Mouse (Mus musculus) forebrain, embryonic 16.5 days (tissue): ENCODE measurements around the gene Tnfsf9. TPM values are rescaled to one million over a fixed set of nuclear protein-coding genes. Genes with fewer than 3 reads are reported as not detected.

Experiments
- ATAC-seq: fragments of 200-750 bp; cut with Nextera tagmentation; 2 replicates; pipeline ENCODE4 v1.8.0; 2017; ENCODE audit warnings: mild to moderate bottlenecking, moderate library complexity
- H3K27ac ChIP-seq: fragments of 300-500 bp; sonication (generic); 2 replicates; pipeline ENCODE4 v1.5.1; 2014; ENCODE audit warnings: low read length, control low read depth
- H3K27me3 ChIP-seq: fragments of 300-500 bp; sonication (generic); replicated peaks from 2 replicates; pipeline ENCODE4 v1.6.1; 2014; ENCODE audit warnings: low read length; ENCODE audit not compliant: control insufficient read depth, insufficient read depth
- H3K36me3 ChIP-seq: fragments of 300-500 bp; sonication (generic); 2 replicates; pipeline ENCODE4 v1.6.1; 2014; ENCODE audit not compliant: control insufficient read depth, insufficient read depth
- H3K4me1 ChIP-seq: fragments of 300-500 bp; sonication (generic); replicated peaks from 2 replicates; pipeline ENCODE4 v1.6.1; 2014; ENCODE audit warnings: low read length; ENCODE audit not compliant: control insufficient read depth, insufficient read depth
- H3K4me2 ChIP-seq: fragments of 300-500 bp; sonication (generic); 2 replicates; pipeline ENCODE4 v1.6.1; 2014; ENCODE audit warnings: mild to moderate bottlenecking, low read length, control low read depth
- H3K4me3 ChIP-seq: fragments of 300-500 bp; sonication (generic); replicated peaks from 2 replicates; pipeline ENCODE4 v1.5.1; 2014; ENCODE audit warnings: mild to moderate bottlenecking, low read length, control low read depth
- H3K9ac ChIP-seq: fragments of 300-500 bp; sonication (generic); replicated peaks from 2 replicates; pipeline ENCODE4 v1.6.1; 2014; ENCODE audit warnings: low read depth, low read length, control low read depth
- H3K9me3 ChIP-seq: fragments of 300-500 bp; sonication (generic); 2 replicates; pipeline ENCODE4 v1.6.1; 2016; ENCODE audit warnings: low read length; ENCODE audit not compliant: control insufficient read depth
- WGBS: fragments of 180-500 bp; shearing (Covaris S2); extraction: QIAGEN DNeasy Blood & Tissue Kit; methylation state at CpG from one replicate; pipeline ENCODE4 v1.1.7; 2014; 5-methylcytosine and 5-hydroxymethylcytosine counted together
- polyA plus RNA-seq: library from polyadenylated mRNA; unstranded; fragments of >200 nt; fragmentation: Nextera tagmentation; extraction: Ambion mirVana; gene quantifications from 2 replicates; pipeline ENCODE4 v1.2.1, GENCODE M21; 2015

The Tnfsf9 gene
- polyA plus RNA-seq, 1 experiment from 2014 or later: 10.1 TPM

- Histone ChIP-seq H3K4me3 (peak overlapping the region; percentile 74), H3K27me3 (no peaks in the 10 kb centered on the region), H3K4me2 (peak overlapping the region; percentile 60), H3K36me3 (peaks cover 9% of the 10 kb centered on the region), H3K9me3 (no peaks in the 10 kb centered on the region), H3K9ac (no peak overlapping the region), H3K4me1 (peaks cover 17% of the 10 kb centered on the region), H3K27ac (no peak overlapping the region)
- 90% methylated on average over 11 of the region's 11 CpGs for WGBS
- ATAC-seq: no peak
Measured at GRCm38 (mm10) chr17:57085970-57086757, 19.0 kb upstream of the Tnfsf9 start.

- ATAC-seq: peak; percentile 96
- Histone ChIP-seq H3K27ac (peak within 1 kb of the TSS; percentile 62), H3K9me3 (no peaks in the 10 kb centered on the region), H3K9ac (peak within 1 kb of the TSS; percentile 88), H3K4me1 (peaks cover 17% of the 10 kb centered on the region), H3K4me3 (peak within 1 kb of the TSS; percentile 74), H3K27me3 (no peaks in the 10 kb centered on the region), H3K4me2 (peak within 1 kb of the TSS; percentile 60), H3K36me3 (0 out of 2 replicates have a peak, but pooled peaks cover under 1% of the 10 kb centered on the region)
- WGBS: under 1% methylated on average over 31 of the region's 31 CpGs
Measured at GRCm38 (mm10) chr17:57087049-57087832, 17.9 kb upstream of the Tnfsf9 start, which contains the start of gene Tubb4a. Tubb4a (minus strand) TSS chr17:57087782.

- no peak overlapping the region for H3K9ac ChIP-seq
- H3K4me2 ChIP-seq: no peak overlapping the region
- ATAC-seq: no peak
- no peak overlapping the region for H3K4me3 ChIP-seq
- 95% methylated on average over 3 of the region's 3 CpGs for WGBS
- peaks cover 7% of the 10 kb centered on the region for H3K4me1 ChIP-seq
- H3K27me3 ChIP-seq: no peaks in the 10 kb centered on the region
- H3K9me3 ChIP-seq: no peaks in the 10 kb centered on the region
- no peaks in the 10 kb centered on the region for H3K36me3 ChIP-seq
- no peak overlapping the region for H3K27ac ChIP-seq
Measured at GRCm38 (mm10) chr17:57094222-57094621, 10.9 kb upstream of the Tnfsf9 start.

- Histone ChIP-seq H3K4me2 (peak overlapping the region; percentile 46), H3K9me3 (no peaks in the 10 kb centered on the region), H3K4me3 (peak overlapping the region; percentile 21), H3K27ac (no peak overlapping the region), H3K4me1 (peaks cover 7% of the 10 kb centered on the region), H3K27me3 (no peaks in the 10 kb centered on the region), H3K9ac (no peak overlapping the region; the same call in 1 of the 2 replicates), H3K36me3 (no peaks in the 10 kb centered on the region)
- under 1% methylated on average over 18 of the region's 19 CpGs for WGBS
- peak; percentile 80 for ATAC-seq
Measured at GRCm38 (mm10) chr17:57095855-57096622, 9.1 kb upstream of the Tnfsf9 start.

GRCm38 (mm10) chr17:57096623-57096920 is 8.6 kb upstream of the Tnfsf9 start:
- no peaks in the 10 kb centered on the region for H3K36me3 ChIP-seq
- under 1% methylated on average over 11 of the region's 11 CpGs for WGBS
- H3K4me1 ChIP-seq: peaks cover 7% of the 10 kb centered on the region
- no peak overlapping the region for H3K27ac ChIP-seq
- ATAC-seq: peak; percentile 90
- peak overlapping the region; percentile 46 for H3K4me2 ChIP-seq
- no peaks in the 10 kb centered on the region for H3K9me3 ChIP-seq
- peak overlapping the region; percentile 21 for H3K4me3 ChIP-seq
- no peaks in the 10 kb centered on the region for H3K27me3 ChIP-seq
- no peak overlapping the region for H3K9ac ChIP-seq

GRCm38 (mm10) chr17:57098321-57098720 is 6.8 kb upstream of the Tnfsf9 start:
- Histone ChIP-seq H3K27ac (no peak overlapping the region), H3K27me3 (no peaks in the 10 kb centered on the region), H3K4me1 (peaks cover 7% of the 10 kb centered on the region), H3K4me3 (no peak overlapping the region), H3K4me2 (no peak overlapping the region), H3K36me3 (no peaks in the 10 kb centered on the region), H3K9ac (no peak overlapping the region), H3K9me3 (no peaks in the 10 kb centered on the region)
- 89% methylated on average over 5 of the region's 5 CpGs for WGBS
- no peak for ATAC-seq

- WGBS: 10% methylated on average over 10 of the region's 10 CpGs
- Histone ChIP-seq H3K27ac (no peak overlapping the region), H3K9me3 (no peaks in the 10 kb centered on the region), H3K27me3 (no peaks in the 10 kb centered on the region), H3K9ac (no peak overlapping the region), H3K4me3 (no peak overlapping the region), H3K4me2 (no peak overlapping the region), H3K4me1 (peaks cover 13% of the 10 kb centered on the region), H3K36me3 (no peaks in the 10 kb centered on the region)
- ATAC-seq: no peak
Measured at GRCm38 (mm10) chr17:57099629-57100325, 5.3 kb upstream of the Tnfsf9 start.

- no peaks in the 10 kb centered on the region for H3K27me3 ChIP-seq
- H3K27ac ChIP-seq: no peak overlapping the region
- H3K9me3 ChIP-seq: no peaks in the 10 kb centered on the region
- ATAC-seq: no peak
- H3K4me1 ChIP-seq: peaks cover 21% of the 10 kb centered on the region
- H3K9ac ChIP-seq: no peak overlapping the region
- 91% methylated on average over 2 of the region's 2 CpGs for WGBS
- no peak overlapping the region for H3K4me2 ChIP-seq
- H3K36me3 ChIP-seq: no peaks in the 10 kb centered on the region
- H3K4me3 ChIP-seq: no peak overlapping the region
Measured at GRCm38 (mm10) chr17:57102276-57102675, 2.8 kb upstream of the Tnfsf9 start.
